Mouse (Mus musculus): ENCODE results near the gene 2310030G06Rik. TPM values are rescaled to one million over a fixed set of nuclear protein-coding genes. Genes with fewer than 3 reads are reported as not detected.

2310030G06Rik gene
- total and polyA plus RNA-seq, 3 experiments, result not detected

GRCm38 (mm10) chr9:50752784-50753615, 6.7 kb upstream of the 2310030G06Rik start:
- TF ChIP-seq POLR2AphosphoS5 (IDR thresholded peaks at IDR 0.05; ENCODE audit: borderline replicate concordance, low read depth, low read length) (no peak), GATA1 (IDR thresholded peaks at IDR 0.05; ENCODE audit: low read depth, low read length) (no peak), NRF1 (IDR thresholded peaks at IDR 0.05; ENCODE audit: insufficient read depth, low read depth, low read length, poor library complexity, severe bottlenecking) (no peak), SIN3A (IDR thresholded peaks at IDR 0.05; ENCODE audit: low read length) (no peak), USF1 (IDR thresholded peaks at IDR 0.05; ENCODE audit: low read depth, low read length) (no peak), RAD21 (IDR thresholded peaks at IDR 0.05; ENCODE audit: low read depth, low read length) (no peak), BHLHE40 (IDR thresholded peaks at IDR 0.05; ENCODE audit: borderline replicate concordance, low read depth, low read length) (no peak), MXI1 (IDR thresholded peaks at IDR 0.05; ENCODE audit: low read depth, low read length) (no peak), GABPA (IDR thresholded peaks at IDR 0.05; ENCODE audit: low read depth, low read length) (no peak), USF2 (IDR thresholded peaks at IDR 0.05; ENCODE audit: borderline replicate concordance in 1 of 2, insufficient read depth in 1 of 2, low read depth in 1 of 2, low read length in 2 of 2) (no peak), ELF1 (IDR thresholded peaks at IDR 0.05; ENCODE audit: low read depth, low read length) (no peak), NELFE (IDR thresholded peaks at IDR 0.05; ENCODE audit: low read depth, low read length) (no peak), MYC (IDR thresholded peaks at IDR 0.05; ENCODE audit: low read depth, low read length) (no peak), POLR2A (IDR thresholded peaks at IDR 0.05; ENCODE audit: control insufficient read depth in 1 of 2, insufficient read depth in 1 of 2, low read depth in 1 of 2, low read length in 2 of 2, poor library complexity in 1 of 2) (no peak), TBP (IDR thresholded peaks at IDR 0.05; ENCODE audit: low read depth, low read length) (no peak), ZKSCAN1 (IDR thresholded peaks at IDR 0.05; ENCODE audit: low read depth, low read length) (no peak)
- Histone ChIP-seq H3K9ac (ENCODE audit: control insufficient read depth, low read depth, low read length, poor library complexity, severe bottlenecking) (no peak overlapping the region), H3K36me3 (ENCODE audit: control insufficient read depth in 1 of 2, insufficient read depth in 2 of 2, low read length in 2 of 2) (no peaks in the 10 kb centered on the region), H3K9me3 (replicated peaks; ENCODE audit: insufficient read depth, low read length) (no peaks in the 10 kb centered on the region), H3K27ac (ENCODE audit: control insufficient read depth, low read depth, low read length) (no peak overlapping the region), H3K27me3 (ENCODE audit: control insufficient read depth in 1 of 2, insufficient read depth in 2 of 2, low read length in 2 of 2) (peaks cover 3 to 7% of the 10 kb centered on the region in 2 experiments), H3K4me1 (ENCODE audit: control insufficient read depth in 1 of 2, insufficient read depth in 2 of 2, low read length in 2 of 2) (no peaks in the 10 kb centered on the region), H3K4me3 (ENCODE audit: control insufficient read depth in 1 of 2, insufficient read depth in 1 of 2, low read depth in 2 of 2, low read length in 2 of 2) (no peak overlapping the region), H3K79me2 (ENCODE audit: control insufficient read depth, insufficient read depth, low read length, poor library complexity) (no peaks in the 10 kb centered on the region)
- DNase-seq (ENCODE audit: low read depth, low spot score), result no peak

GRCm38 (mm10) chr9:50752054-50752602, 5.8 kb upstream of the 2310030G06Rik start, which contains the start of gene Hspb2:
Hspb2 (minus strand) TSS chr9:50752354.
- no peaks in the 10 kb centered on the region for H3K79me2 ChIP-seq (ENCODE audit: control insufficient read depth, insufficient read depth, low read length, poor library complexity)
- no peaks in the 10 kb centered on the region for H3K4me1 ChIP-seq (ENCODE audit: control insufficient read depth in 1 of 2, insufficient read depth in 2 of 2, low read length in 2 of 2)
- H3K4me3 ChIP-seq (ENCODE audit: control insufficient read depth in 1 of 2, insufficient read depth in 1 of 2, low read depth in 2 of 2, low read length in 2 of 2), result no peak within 1 kb of the TSS
- peaks cover 3 to 8% of the 10 kb centered on the region in 2 experiments for H3K27me3 ChIP-seq (ENCODE audit: control insufficient read depth in 1 of 2, insufficient read depth in 2 of 2, low read length in 2 of 2)
- DNase-seq (ENCODE audit: low read depth, low spot score), result no peak
- no peak within 1 kb of the TSS for H3K9ac ChIP-seq (ENCODE audit: control insufficient read depth, low read depth, low read length, poor library complexity, severe bottlenecking)
- TF ChIP-seq TAL1 (IDR thresholded peaks at IDR 0.05; ENCODE audit: low read length), result no peak
- TF ChIP-seq CHD2 (IDR thresholded peaks at IDR 0.05; ENCODE audit: low read length), result no peak
- TF ChIP-seq UBTF (IDR thresholded peaks at IDR 0.05; ENCODE audit: borderline replicate concordance, insufficient read depth, low read depth, low read length), result no peak
- no peaks in the 10 kb centered on the region for H3K9me3 ChIP-seq (replicated peaks; ENCODE audit: insufficient read depth, low read length)
- H3K36me3 ChIP-seq (ENCODE audit: control insufficient read depth in 1 of 2, insufficient read depth in 2 of 2, low read length in 2 of 2), result no peaks in the 10 kb centered on the region
- no peak within 1 kb of the TSS for H3K27ac ChIP-seq (ENCODE audit: control insufficient read depth, low read depth, low read length)

Data from MEL (cell line).